Mouse (Mus musculus): Measurements from ENCODE around the gene Cdk1. TPM values are rescaled to one million over a fixed set of nuclear protein-coding genes. Genes with fewer than 3 reads are reported as not detected.

Cdk1 gene
- polyA plus RNA-seq, 1 experiment: 2.5 TPM

- Histone ChIP-seq H3K4me3 (ENCODE audit: insufficient read depth, low read length) (no peak overlapping the region), H3K27ac (ENCODE audit: insufficient read depth, low read length) (no peak overlapping the region), H3K4me1 (ENCODE audit: control insufficient read depth, insufficient read depth, low read length) (no peaks in the 10 kb centered on the region)
- TF ChIP-seq CTCF (IDR thresholded peaks at IDR 0.05; ENCODE audit: extremely low read depth, insufficient read depth, low read length) (no peak), POLR2A (IDR thresholded peaks at IDR 0.05; ENCODE audit: extremely low read depth, insufficient read depth, low read length) (no peak)
Measured at GRCm38 (mm10) chr10:69351071-69351841, 1.5 kb downstream of the Cdk1 start.

GRCm38 (mm10) chr10:69348206-69348605 lies 4.5 kb downstream of the Cdk1 start:
- H3K4me3 ChIP-seq (ENCODE audit: insufficient read depth, low read length): no peak overlapping the region
- no peaks in the 10 kb centered on the region for H3K4me1 ChIP-seq (ENCODE audit: control insufficient read depth, insufficient read depth, low read length)
- TF ChIP-seq POLR2A (IDR thresholded peaks at IDR 0.05; ENCODE audit: extremely low read depth, insufficient read depth, low read length) (no peak), CTCF (IDR thresholded peaks at IDR 0.05; ENCODE audit: extremely low read depth, insufficient read depth, low read length) (no peak)
- no peak overlapping the region for H3K27ac ChIP-seq (ENCODE audit: insufficient read depth, low read length)

- peaks cover 1% of the 10 kb centered on the region for H3K4me1 ChIP-seq (ENCODE audit: control insufficient read depth, insufficient read depth, low read length)
- TF ChIP-seq POLR2A (IDR thresholded peaks at IDR 0.05; ENCODE audit: extremely low read depth, insufficient read depth, low read length) (no peak), CTCF (IDR thresholded peaks at IDR 0.05; ENCODE audit: extremely low read depth, insufficient read depth, low read length) (no peak)
- no peak overlapping the region for H3K27ac ChIP-seq (ENCODE audit: insufficient read depth, low read length)
- H3K4me3 ChIP-seq (ENCODE audit: insufficient read depth, low read length): no peak overlapping the region
Measured at GRCm38 (mm10) chr10:69342328-69342727, 10.4 kb downstream of the Cdk1 start.

GRCm38 (mm10) chr10:69341570-69342227 lies 11.0 kb downstream of the Cdk1 start:
- peaks cover 2% of the 10 kb centered on the region for H3K4me1 ChIP-seq (ENCODE audit: control insufficient read depth, insufficient read depth, low read length)
- TF ChIP-seq CTCF (IDR thresholded peaks at IDR 0.05; ENCODE audit: extremely low read depth, insufficient read depth, low read length): no peak
- no peak for TF ChIP-seq POLR2A (IDR thresholded peaks at IDR 0.05; ENCODE audit: extremely low read depth, insufficient read depth, low read length)
- H3K4me3 ChIP-seq (ENCODE audit: insufficient read depth, low read length): no peak overlapping the region
- no peak overlapping the region for H3K27ac ChIP-seq (ENCODE audit: insufficient read depth, low read length)

- peaks cover 2% of the 10 kb centered on the region for H3K4me1 ChIP-seq (ENCODE audit: control insufficient read depth, insufficient read depth, low read length)
- TF ChIP-seq CTCF (IDR thresholded peaks at IDR 0.05; ENCODE audit: extremely low read depth, insufficient read depth, low read length) (no peak), POLR2A (IDR thresholded peaks at IDR 0.05; ENCODE audit: extremely low read depth, insufficient read depth, low read length) (no peak)
- no peak overlapping the region for H3K4me3 ChIP-seq (ENCODE audit: insufficient read depth, low read length)
- no peak overlapping the region for H3K27ac ChIP-seq (ENCODE audit: insufficient read depth, low read length)
Measured at GRCm38 (mm10) chr10:69340001-69340400, 12.7 kb downstream of the Cdk1 start.

- Histone ChIP-seq H3K4me1 (ENCODE audit: control insufficient read depth, insufficient read depth, low read length) (peaks cover 2% of the 10 kb centered on the region), H3K4me3 (ENCODE audit: insufficient read depth, low read length) (no peak overlapping the region), H3K27ac (ENCODE audit: insufficient read depth, low read length) (no peak overlapping the region)
- TF ChIP-seq POLR2A (IDR thresholded peaks at IDR 0.05; ENCODE audit: extremely low read depth, insufficient read depth, low read length): no peak
- TF ChIP-seq CTCF (IDR thresholded peaks at IDR 0.05; ENCODE audit: extremely low read depth, insufficient read depth, low read length): no peak
Measured at GRCm38 (mm10) chr10:69336219-69336618, 16.5 kb downstream of the Cdk1 start.

GRCm38 (mm10) chr10:69335611-69336010 lies 17.1 kb downstream of the Cdk1 start:
- no peak overlapping the region for H3K27ac ChIP-seq (ENCODE audit: insufficient read depth, low read length)

GRCm38 (mm10) chr10:69335195-69335536 lies 17.6 kb downstream of the Cdk1 start:
- H3K4me3 ChIP-seq (ENCODE audit: insufficient read depth, low read length): no peak overlapping the region
- TF ChIP-seq POLR2A (IDR thresholded peaks at IDR 0.05; ENCODE audit: extremely low read depth, insufficient read depth, low read length) (no peak), CTCF (IDR thresholded peaks at IDR 0.05; ENCODE audit: extremely low read depth, insufficient read depth, low read length) (no peak)
- H3K4me1 ChIP-seq (ENCODE audit: control insufficient read depth, insufficient read depth, low read length): peaks cover 2% of the 10 kb centered on the region
- no peak overlapping the region for H3K27ac ChIP-seq (ENCODE audit: insufficient read depth, low read length)

More at GRCm38 (mm10) chr10:69335611-69336010, 17.1 kb downstream of the Cdk1 start:
- no peak for TF ChIP-seq POLR2A (IDR thresholded peaks at IDR 0.05; ENCODE audit: extremely low read depth, insufficient read depth, low read length)
- TF ChIP-seq CTCF (IDR thresholded peaks at IDR 0.05; ENCODE audit: extremely low read depth, insufficient read depth, low read length): no peak
- Histone ChIP-seq H3K4me3 (ENCODE audit: insufficient read depth, low read length) (no peak overlapping the region), H3K4me1 (ENCODE audit: control insufficient read depth, insufficient read depth, low read length) (peaks cover 2% of the 10 kb centered on the region)

- Histone ChIP-seq H3K27ac (ENCODE audit: insufficient read depth, low read length) (no peak overlapping the region), H3K4me3 (ENCODE audit: insufficient read depth, low read length) (no peak overlapping the region), H3K4me1 (ENCODE audit: control insufficient read depth, insufficient read depth, low read length) (peaks cover 2% of the 10 kb centered on the region)
- TF ChIP-seq CTCF (IDR thresholded peaks at IDR 0.05; ENCODE audit: extremely low read depth, insufficient read depth, low read length) (no peak), POLR2A (IDR thresholded peaks at IDR 0.05; ENCODE audit: extremely low read depth, insufficient read depth, low read length) (no peak)
Measured at GRCm38 (mm10) chr10:69334271-69335194, 18.2 kb downstream of the Cdk1 start.
